Mouse (Mus musculus) midbrain, embryonic 12.5 days (tissue): ENCODE measurements around the gene Lgals12. TPM values are rescaled to one million over a fixed set of nuclear protein-coding genes. Genes with fewer than 3 reads are reported as not detected.

ENCODE experiments used
- ATAC-seq: fragments of 200-750 bp; cut with Nextera tagmentation; 2 replicates; pipeline ENCODE4 v1.8.0; 2017; ENCODE audit warnings: low read depth, moderate TSS enrichment, moderate library complexity; ENCODE audit not compliant: low FRiP score
- H3K27ac ChIP-seq: fragments of 300-500 bp; sonication (generic); replicated peaks from 2 replicates; pipeline ENCODE4 v1.5.1; 2016; ENCODE audit warnings: mild to moderate bottlenecking
- H3K27me3 ChIP-seq: fragments of 300-500 bp; sonication (generic); 2 replicates; pipeline ENCODE4 v1.6.1; 2016; ENCODE audit warnings: mild to moderate bottlenecking
- H3K36me3 ChIP-seq: fragments of 300-500 bp; sonication (generic); 2 replicates; pipeline ENCODE4 v1.6.1; 2016
- H3K4me1 ChIP-seq: fragments of 300-500 bp; sonication (generic); 2 replicates; pipeline ENCODE4 v1.6.1; 2016
- H3K4me2 ChIP-seq: fragments of 300-500 bp; sonication (generic); replicated peaks from 2 replicates; pipeline ENCODE4 v1.6.1; 2016; ENCODE audit warnings: mild to moderate bottlenecking, moderate library complexity
- H3K4me3 ChIP-seq: fragments of 300-500 bp; sonication (generic); 2 replicates; pipeline ENCODE4 v1.5.1; 2016; ENCODE audit warnings: mild to moderate bottlenecking
- H3K9ac ChIP-seq: fragments of 300-500 bp; sonication (generic); replicated peaks from 2 replicates; pipeline ENCODE4 v1.6.1; 2016; ENCODE audit warnings: mild to moderate bottlenecking, moderate library complexity
- H3K9me3 ChIP-seq: fragments of 300-500 bp; sonication (generic); 2 replicates; pipeline ENCODE4 v1.6.1; 2016; ENCODE audit warnings: mild to moderate bottlenecking
- WGBS: fragments of 180-500 bp; shearing (Covaris S2); methylation state at CpG from one replicate; pipeline ENCODE4 v1.1.7; 2016; 5-methylcytosine and 5-hydroxymethylcytosine counted together
- polyA plus RNA-seq: library from polyadenylated mRNA; unstranded; fragments of >200 nt; fragmentation: Nextera tagmentation; extraction: Ambion mirVana; gene quantifications from 2 replicates; pipeline ENCODE4 v1.2.1, GENCODE M21; 2016

The Lgals12 gene
- polyA plus RNA-seq, 1 experiment from 2014 or later, result 0.14 TPM

DNA sequence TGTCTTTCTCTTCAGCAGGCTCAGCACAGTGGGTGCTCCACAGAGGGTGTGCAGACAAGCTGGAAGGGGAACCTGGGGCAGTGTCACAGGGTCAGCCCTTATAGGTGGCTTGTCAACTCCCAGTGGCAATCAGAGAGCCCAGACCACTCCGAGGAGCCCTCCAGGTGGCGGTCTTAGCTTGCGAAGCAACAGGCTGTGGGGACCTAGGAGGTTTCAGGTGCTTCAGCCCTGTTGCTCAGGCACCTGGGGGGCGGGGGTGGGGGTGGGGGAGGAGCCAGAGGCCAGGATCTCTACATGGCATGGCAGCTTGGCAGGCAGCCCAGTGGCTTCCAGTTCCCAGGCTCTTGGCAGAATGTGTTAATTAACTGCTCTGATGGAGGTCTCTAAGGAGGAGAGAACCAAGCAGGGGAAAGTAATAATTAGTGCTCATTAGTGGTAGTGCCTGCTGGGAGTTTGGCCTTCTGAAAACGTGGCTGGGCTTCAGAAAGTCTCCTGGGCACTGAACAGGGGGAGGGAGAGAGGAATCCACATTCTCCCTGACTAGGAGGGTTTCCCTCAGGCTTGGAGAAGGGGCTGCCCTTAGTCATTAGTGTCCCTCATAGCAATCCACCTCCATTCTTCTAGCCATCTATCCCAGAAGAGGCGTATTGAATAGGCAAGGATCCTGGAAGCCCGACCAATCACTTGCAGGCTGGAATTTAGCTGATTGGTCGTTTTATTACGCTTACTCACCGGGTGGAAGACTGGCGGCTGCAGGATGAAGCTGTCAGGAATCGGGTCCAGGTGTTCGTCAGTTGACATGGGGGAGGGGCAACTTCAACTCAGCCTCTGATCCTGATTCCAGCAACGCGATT, 836 bp downstream of the Lgals12 start:
- Histone ChIP-seq H3K9ac (no peak overlapping the region), H3K27ac (peak overlapping the region; percentile 42), H3K36me3 (no peaks in the 10 kb centered on the region), H3K4me2 (peak overlapping the region; percentile 56), H3K4me1 (peaks cover 30% of the 10 kb centered on the region), H3K27me3 (peaks cover 22% of the 10 kb centered on the region), H3K4me3 (peak overlapping the region; percentile 27), H3K9me3 (no peaks in the 10 kb centered on the region)
- 6% methylated on average over 15 of the region's 15 CpGs for WGBS
- ATAC-seq, result peak; percentile 83

DNA sequence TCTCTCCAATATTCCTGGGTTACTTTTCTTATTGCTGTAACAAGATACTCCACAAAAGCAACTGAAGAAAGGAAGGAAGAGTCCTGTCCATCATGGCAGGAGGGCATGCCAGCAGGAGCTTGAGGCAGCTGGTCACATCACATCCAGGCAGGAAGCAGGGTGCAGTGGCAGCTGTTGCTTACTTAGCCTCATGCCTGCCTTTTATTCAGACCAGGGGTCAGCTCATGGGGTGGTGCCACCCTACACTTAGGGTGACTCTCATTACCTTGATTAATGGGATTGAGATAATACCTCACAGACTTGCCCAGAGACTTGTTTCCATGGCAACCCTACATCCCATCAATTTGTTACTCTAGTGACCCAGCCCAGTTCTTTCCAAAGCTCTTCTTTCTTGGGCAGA, 2.0 kb downstream of the Lgals12 start:
- peaks cover 20% of the 10 kb centered on the region for H3K27me3 ChIP-seq
- H3K4me3 ChIP-seq, result no peak overlapping the region
- no peaks in the 10 kb centered on the region for H3K9me3 ChIP-seq
- no peak for ATAC-seq
- H3K36me3 ChIP-seq, result no peaks in the 10 kb centered on the region
- no peak overlapping the region for H3K9ac ChIP-seq
- no peak overlapping the region for H3K4me2 ChIP-seq
- no peak overlapping the region for H3K27ac ChIP-seq
- H3K4me1 ChIP-seq, result peaks cover 30% of the 10 kb centered on the region

DNA sequence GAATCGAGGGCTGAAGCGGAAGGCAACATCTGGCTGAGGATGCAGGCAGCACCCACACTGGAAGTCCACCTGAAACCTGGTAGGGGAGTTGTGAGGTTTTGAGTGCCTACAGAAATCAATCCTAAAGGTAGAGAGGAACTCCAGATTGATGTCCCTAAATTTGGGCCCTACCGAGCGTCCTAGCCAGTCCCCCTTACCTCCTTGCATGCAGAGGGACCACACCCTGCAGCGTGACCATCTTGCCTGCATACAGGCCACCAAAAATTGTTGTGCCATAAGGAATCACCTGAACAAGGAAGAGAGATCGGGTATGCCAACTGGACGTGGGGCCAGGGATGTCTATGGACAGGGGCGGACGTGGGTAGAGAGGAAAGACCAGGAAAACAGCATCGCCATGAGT, 2.9 kb downstream of the Lgals12 start:
- 91% methylated on average over 10 of the region's 10 CpGs for WGBS
- Histone ChIP-seq H3K4me2 (no peak overlapping the region), H3K4me3 (no peak overlapping the region), H3K27me3 (peaks cover 17% of the 10 kb centered on the region), H3K9ac (no peak overlapping the region), H3K36me3 (no peaks in the 10 kb centered on the region), H3K4me1 (peaks cover 30% of the 10 kb centered on the region), H3K9me3 (no peaks in the 10 kb centered on the region), H3K27ac (no peak overlapping the region)
- ATAC-seq, result no peak

DNA sequence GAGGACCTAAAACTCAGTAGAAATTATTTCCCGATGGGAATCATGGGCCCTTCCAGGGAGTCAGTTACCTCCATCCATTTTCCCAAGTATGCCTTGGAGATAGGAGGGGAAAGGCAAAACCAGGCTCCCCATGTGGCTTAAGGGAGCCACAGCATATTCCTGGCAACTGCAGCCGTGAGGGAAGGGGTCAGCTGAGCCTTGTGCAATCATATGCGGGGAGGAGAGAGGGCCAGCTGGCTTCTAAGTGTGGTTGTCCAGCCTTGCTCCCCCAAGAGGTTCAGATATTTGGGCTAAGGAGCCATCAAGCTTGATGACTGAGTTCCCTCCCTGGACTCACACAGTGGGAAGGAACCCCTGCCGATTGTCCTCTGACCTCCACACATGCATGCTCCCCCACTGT, 5.4 kb downstream of the Lgals12 start:
- Histone ChIP-seq H3K4me2 (no peak overlapping the region), H3K4me1 (peaks cover 13% of the 10 kb centered on the region), H3K9ac (no peak overlapping the region), H3K27me3 (peaks cover 3% of the 10 kb centered on the region), H3K27ac (no peak overlapping the region), H3K9me3 (no peaks in the 10 kb centered on the region), H3K4me3 (no peak overlapping the region), H3K36me3 (no peaks in the 10 kb centered on the region)
- ATAC-seq, result no peak
- 82% methylated on average over 4 of the region's 4 CpGs for WGBS

DNA sequence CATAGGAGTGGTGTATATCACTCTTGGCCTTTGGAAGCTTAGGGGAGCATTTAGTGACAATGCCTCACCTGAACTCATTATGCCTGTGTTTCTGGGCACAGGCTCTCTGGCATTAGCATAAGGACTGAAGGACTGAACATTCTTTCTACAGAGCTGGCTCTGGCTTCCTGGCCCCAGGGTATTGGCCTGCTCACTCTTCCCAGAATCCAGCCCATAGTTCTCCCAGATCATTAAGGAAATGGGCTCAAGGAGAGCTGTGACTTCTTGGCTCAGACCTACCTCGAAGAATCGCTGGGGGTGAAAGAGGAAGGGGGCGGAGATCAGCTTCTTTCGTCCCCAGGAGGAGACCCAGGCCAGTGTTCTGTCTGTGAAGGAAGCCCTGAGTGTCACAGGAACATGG, 8.5 kb downstream of the Lgals12 start:
- H3K4me2 ChIP-seq, result no peak overlapping the region
- no peaks in the 10 kb centered on the region for H3K27me3 ChIP-seq
- H3K4me3 ChIP-seq, result no peak overlapping the region
- H3K27ac ChIP-seq, result no peak overlapping the region
- no peaks in the 10 kb centered on the region for H3K4me1 ChIP-seq
- no peaks in the 10 kb centered on the region for H3K9me3 ChIP-seq
- ATAC-seq, result no peak
- 63% methylated on average over 4 of the region's 4 CpGs for WGBS
- H3K36me3 ChIP-seq, result no peaks in the 10 kb centered on the region
- H3K9ac ChIP-seq, result no peak overlapping the region

DNA sequence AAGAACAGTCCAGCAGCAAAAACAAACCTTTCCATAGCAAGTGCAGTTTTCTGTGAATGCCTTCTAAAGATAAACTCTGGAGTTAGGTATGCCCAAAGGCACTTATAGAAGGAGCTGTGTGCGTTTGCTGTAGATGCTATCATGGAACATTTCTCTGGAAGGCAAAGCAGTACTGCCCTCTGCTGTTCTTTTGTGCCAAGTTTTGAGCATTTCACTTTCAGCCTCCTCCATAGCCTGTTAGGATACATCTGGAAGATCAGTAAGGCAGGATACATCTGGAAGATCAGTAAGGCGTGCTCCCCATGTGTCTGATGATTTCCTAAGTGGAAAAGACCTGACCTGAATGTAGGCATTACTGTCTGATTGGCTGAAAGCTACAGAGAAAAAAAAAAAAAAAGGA, 11.5 kb downstream of the Lgals12 start:
- Histone ChIP-seq H3K9ac (no peak overlapping the region), H3K4me3 (no peak overlapping the region), H3K27ac (no peak overlapping the region), H3K36me3 (no peaks in the 10 kb centered on the region), H3K4me1 (no peaks in the 10 kb centered on the region), H3K4me2 (no peak overlapping the region), H3K27me3 (no peaks in the 10 kb centered on the region), H3K9me3 (no peaks in the 10 kb centered on the region)
- 24% methylated on average over 2 of the region's 2 CpGs for WGBS
- no peak for ATAC-seq

DNA sequence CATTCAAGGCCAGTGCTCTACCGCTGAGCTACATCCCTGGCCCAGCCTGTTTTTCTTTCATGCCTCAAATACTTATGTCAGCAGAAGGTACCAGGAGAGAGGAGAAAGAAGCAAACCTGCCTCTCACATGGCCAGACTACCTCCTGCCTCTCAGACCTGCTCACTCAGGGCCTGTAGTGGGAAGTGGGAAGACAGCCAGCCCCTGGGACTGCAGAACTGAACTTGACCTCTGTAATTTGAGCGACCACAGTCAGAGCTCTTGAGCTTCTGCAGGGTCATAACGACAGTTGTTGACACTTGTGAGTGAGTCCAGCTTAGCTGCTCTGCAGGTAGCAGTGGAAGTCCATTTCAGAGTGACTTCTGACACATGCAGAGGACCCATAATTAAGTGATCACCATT, 15.0 kb downstream of the Lgals12 start:
- no peak overlapping the region for H3K27ac ChIP-seq
- no peaks in the 10 kb centered on the region for H3K36me3 ChIP-seq
- no peak overlapping the region for H3K4me3 ChIP-seq
- no peak for ATAC-seq
- no peaks in the 10 kb centered on the region for H3K9me3 ChIP-seq
- H3K4me2 ChIP-seq, result no peak overlapping the region
- WGBS, result 70% methylated on average over 3 of the region's 3 CpGs
- H3K27me3 ChIP-seq, result no peaks in the 10 kb centered on the region
- H3K4me1 ChIP-seq, result no peaks in the 10 kb centered on the region
- no peak overlapping the region for H3K9ac ChIP-seq

DNA sequence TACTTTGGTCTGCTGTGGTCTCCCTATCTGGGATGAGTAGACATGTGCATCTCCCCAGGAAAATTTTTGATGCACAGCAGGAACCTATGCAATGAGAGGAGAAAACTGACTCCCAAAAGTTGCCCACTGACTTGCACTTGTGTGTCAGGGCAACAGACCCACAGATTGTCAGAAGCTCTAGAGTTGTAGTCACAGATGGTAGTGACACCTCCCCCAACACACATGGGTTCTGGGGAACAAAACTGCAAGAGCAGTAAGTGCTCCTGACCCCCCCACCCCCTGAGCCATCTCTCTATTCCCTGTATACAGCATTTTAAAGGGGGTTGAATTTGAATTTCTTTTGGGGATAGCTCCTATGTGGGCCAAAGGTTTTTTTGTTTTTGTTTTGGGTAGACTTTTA, 16.2 kb downstream of the Lgals12 start:
- Histone ChIP-seq H3K4me1 (no peaks in the 10 kb centered on the region), H3K4me3 (no peak overlapping the region), H3K27me3 (no peaks in the 10 kb centered on the region), H3K36me3 (no peaks in the 10 kb centered on the region), H3K27ac (no peak overlapping the region), H3K4me2 (no peak overlapping the region), H3K9ac (no peak overlapping the region), H3K9me3 (no peaks in the 10 kb centered on the region)
- no peak for ATAC-seq

DNA sequence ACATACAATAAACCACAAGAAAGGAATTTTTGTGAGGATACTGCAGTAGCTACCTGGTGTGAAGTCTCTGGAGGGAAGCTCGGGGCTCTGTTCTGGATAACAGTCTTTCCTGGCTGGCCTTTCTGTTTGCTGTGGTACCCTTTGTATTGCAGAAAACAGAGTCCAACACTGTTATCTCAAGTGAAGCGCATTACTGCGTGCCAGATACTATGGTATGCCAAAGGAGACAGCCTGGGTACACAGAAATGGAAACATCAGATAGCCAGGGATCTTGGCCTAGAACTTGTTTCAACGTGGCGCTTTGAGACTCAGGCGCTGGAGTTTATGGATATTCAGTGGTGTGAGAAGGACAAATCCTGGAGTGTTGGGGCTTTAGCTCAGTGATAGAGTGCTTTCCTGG, 21.2 kb downstream of the Lgals12 start:
- H3K4me2 ChIP-seq, result no peak overlapping the region
- no peaks in the 10 kb centered on the region for H3K4me1 ChIP-seq
- H3K9ac ChIP-seq, result no peak overlapping the region
- H3K36me3 ChIP-seq, result no peaks in the 10 kb centered on the region
- no peak overlapping the region for H3K27ac ChIP-seq
- ATAC-seq, result no peak
- H3K9me3 ChIP-seq, result no peaks in the 10 kb centered on the region
- WGBS, result 94% methylated on average over 6 of the region's 6 CpGs
- no peak overlapping the region for H3K4me3 ChIP-seq
- no peaks in the 10 kb centered on the region for H3K27me3 ChIP-seq

DNA sequence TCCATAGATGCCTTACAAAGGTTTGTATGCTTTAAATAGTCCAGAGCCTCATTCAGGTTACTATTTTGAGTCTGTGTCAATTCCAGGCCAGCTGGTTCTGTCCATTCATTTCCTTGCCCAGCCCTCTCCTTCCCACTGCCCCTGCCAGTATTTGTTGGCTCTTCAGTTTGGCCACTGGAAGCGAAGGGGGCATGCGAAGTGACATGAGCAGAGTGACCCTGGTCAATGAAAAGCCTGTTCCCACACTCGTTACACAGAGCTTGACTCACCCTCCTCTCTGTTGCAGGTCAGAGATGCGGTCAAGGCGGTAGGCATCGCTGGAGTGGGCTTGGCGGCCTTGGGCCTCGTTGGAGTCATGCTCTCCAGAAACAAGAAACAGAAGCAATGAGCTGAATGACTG, 21.7 kb downstream of the Lgals12 start:
- 91% methylated on average over 8 of the region's 8 CpGs for WGBS
- no peak for ATAC-seq
- no peak overlapping the region for H3K27ac ChIP-seq
- no peaks in the 10 kb centered on the region for H3K27me3 ChIP-seq
- H3K36me3 ChIP-seq, result no peaks in the 10 kb centered on the region
- no peaks in the 10 kb centered on the region for H3K9me3 ChIP-seq
- no peak overlapping the region for H3K4me3 ChIP-seq
- H3K9ac ChIP-seq, result no peak overlapping the region
- H3K4me1 ChIP-seq, result no peaks in the 10 kb centered on the region
- H3K4me2 ChIP-seq, result no peak overlapping the region

DNA sequence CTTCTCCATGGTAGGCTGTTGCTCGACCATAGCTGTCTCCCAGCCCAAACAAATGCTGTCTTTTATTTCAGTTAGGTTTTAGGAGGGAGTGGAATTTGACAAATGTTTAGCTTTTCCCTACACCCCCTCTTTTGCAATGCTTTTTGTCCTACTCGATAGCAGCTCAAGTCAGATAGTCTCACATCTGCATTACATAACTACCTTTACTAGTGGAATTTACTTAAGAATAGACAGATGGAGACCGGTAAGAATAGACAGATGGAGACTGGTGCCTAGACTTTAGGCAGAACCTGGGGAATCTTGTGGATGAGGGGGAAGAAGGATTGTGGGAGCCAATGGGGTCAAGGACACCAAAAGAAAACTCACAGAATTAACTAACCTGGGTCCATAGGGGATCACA, 23.4 kb downstream of the Lgals12 start:
- Histone ChIP-seq H3K9me3 (no peaks in the 10 kb centered on the region), H3K36me3 (no peaks in the 10 kb centered on the region), H3K4me2 (no peak overlapping the region), H3K9ac (no peak overlapping the region), H3K27ac (no peak overlapping the region), H3K4me1 (no peaks in the 10 kb centered on the region), H3K4me3 (no peak overlapping the region), H3K27me3 (no peaks in the 10 kb centered on the region)
- ATAC-seq, result no peak
- 87% methylated on average over 3 of the region's 3 CpGs for WGBS

DNA sequence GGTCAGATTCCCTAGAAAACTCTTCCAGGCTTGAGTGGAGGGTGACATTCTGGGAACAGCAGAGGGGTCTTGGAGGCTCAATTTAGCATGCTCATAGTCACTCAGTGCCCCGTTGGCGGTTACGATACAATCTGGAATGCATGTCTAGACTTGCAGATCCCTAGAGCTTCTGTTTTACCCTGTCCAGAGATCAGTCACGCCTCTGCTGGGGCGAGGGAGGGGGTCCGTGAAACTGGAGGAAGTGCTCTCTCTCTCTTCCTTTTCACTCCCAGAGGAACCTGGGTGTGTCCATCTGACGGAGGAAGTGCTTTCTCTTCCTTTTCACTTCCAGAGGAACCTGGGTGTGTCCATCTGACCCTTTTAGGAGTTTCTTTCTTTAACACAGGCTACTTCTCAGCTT, 23.9 kb downstream of the Lgals12 start:
- no peak for ATAC-seq
- no peak overlapping the region for H3K9ac ChIP-seq
- no peaks in the 10 kb centered on the region for H3K9me3 ChIP-seq
- no peak overlapping the region for H3K4me3 ChIP-seq
- H3K4me1 ChIP-seq, result no peaks in the 10 kb centered on the region
- H3K27me3 ChIP-seq, result no peaks in the 10 kb centered on the region
- 67% methylated on average over 7 of the region's 7 CpGs for WGBS
- no peak overlapping the region for H3K4me2 ChIP-seq
- H3K36me3 ChIP-seq, result no peaks in the 10 kb centered on the region
- H3K27ac ChIP-seq, result no peak overlapping the region

DNA sequence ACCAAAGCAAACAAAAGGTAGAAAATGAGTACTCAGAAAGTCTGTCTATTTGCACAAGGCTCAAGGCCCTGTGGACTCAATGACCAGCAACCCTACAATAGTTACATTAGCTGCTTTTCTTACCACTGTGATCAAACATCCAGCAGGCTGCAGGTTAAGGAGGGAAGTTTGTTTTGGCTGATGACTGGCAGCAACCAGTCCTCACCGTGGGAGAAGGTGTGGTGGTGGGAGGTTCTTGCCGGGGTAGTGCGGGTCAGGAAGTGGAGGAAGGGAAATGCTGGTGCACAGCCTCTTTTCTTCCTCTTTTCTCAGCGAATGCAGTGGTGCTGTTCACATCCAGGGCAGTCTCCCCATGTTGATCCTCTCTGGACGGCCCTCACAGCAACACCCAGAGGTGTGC, 26.0 kb downstream of the Lgals12 start:
- ATAC-seq, result no peak
- Histone ChIP-seq H3K4me2 (no peak overlapping the region), H3K9me3 (no peaks in the 10 kb centered on the region), H3K27me3 (no peaks in the 10 kb centered on the region), H3K27ac (no peak overlapping the region), H3K4me3 (no peak overlapping the region), H3K9ac (no peak overlapping the region), H3K36me3 (no peaks in the 10 kb centered on the region), H3K4me1 (no peaks in the 10 kb centered on the region)
- WGBS, result 77% methylated on average over 5 of the region's 5 CpGs
